Mouse (Mus musculus) adrenal gland, postnatal 4 days (tissue): ENCODE measurements around the gene Prkce. TPM values are rescaled to one million over a fixed set of nuclear protein-coding genes. Genes with fewer than 3 reads are reported as not detected.

Source experiments
- DNase-seq, 2 experiments: peaks; one replicate each; pipeline ENCODE4 v3.0.0; 2021 to 2022; ENCODE audit warnings: low spot score in 2 of 2, mixed read lengths in 2 of 2
- total RNA-seq, 2 experiments: library from RNA; stranded (reverse); gene quantifications; 2 replicates each; pipeline ENCODE4 v1.2.3; 2021

The Prkce gene
- total RNA-seq, 2 experiments from 2014 or later, result 25.2 to 27.4 TPM

DNA sequence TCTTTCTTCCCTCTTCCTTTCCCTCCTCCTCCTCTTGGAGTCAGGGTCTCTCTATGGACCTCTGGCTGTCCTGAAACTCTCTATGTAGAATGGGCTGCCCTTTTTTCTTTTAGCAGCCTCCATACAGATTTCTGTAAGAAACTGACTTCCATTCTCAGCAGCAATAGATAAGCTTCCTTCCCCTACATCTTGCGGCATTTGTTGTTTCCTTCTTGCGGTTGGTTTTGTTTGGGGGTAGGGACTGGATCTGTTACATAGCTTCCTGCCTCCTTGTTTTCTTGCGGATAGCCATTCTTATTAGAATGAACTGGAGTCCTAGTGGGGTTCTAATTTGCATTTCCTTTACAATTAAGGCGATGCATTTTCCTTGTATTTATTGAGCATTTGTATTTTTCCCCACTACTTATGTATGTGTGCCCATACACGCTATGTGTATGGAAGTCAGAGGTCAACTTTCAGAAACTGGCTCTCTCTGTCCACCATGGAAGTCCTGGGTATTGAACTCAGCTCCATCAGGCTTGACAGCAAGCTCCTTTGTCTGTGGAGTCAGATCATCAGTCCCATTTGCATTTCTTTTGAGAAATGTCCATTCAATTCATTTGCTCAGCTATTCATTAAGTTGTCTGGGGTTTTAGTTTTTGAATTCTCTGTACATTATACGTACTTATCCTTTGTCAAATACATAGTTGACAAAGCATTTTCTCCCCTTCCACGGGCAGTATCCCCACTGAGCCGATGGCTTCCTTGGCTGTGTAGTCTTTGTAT lies 500.4 kb downstream of the Prkce start:
- no peak for DNase-seq

DNA sequence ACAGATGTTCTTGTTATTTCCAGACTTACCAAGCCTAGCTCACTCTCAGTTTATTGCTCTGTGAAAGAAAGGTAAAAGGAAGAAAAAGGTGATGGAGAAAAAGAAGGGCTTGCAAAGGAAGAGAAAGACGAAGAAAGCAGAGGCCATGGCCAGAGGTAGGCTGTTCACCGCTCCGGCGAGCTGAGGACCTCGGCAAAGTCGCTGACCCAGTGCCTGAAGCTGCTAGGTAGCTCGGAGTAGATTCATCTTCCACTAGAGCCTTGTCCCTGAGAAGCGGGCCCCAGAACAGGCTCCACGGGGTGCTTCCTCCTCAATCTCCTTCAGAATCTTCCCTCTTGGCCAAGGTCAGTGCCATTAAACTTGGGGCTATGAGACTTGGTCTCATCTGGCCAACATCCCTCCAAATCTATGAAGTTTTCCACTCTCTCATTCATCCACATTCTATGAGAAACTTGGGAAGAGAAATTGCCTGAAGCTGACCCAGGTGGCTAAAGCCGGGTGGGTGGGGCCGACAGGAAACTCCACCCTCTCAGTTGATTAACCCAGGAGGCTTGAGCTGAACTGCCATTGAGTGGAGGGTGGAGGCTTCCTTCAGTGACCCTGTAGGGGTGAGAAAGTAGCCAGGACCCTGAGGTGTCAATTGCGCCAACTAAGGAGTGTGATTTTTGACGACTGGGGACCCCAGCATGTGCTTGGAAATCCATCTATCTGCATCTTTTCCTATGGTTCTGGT lies 502.2 kb downstream of the Prkce start:
- DNase-seq, result no peak

- no peak for DNase-seq
Measured at GRCm38 (mm10) chr17:86670731-86671130, 503.1 kb downstream of the Prkce start.

DNA sequence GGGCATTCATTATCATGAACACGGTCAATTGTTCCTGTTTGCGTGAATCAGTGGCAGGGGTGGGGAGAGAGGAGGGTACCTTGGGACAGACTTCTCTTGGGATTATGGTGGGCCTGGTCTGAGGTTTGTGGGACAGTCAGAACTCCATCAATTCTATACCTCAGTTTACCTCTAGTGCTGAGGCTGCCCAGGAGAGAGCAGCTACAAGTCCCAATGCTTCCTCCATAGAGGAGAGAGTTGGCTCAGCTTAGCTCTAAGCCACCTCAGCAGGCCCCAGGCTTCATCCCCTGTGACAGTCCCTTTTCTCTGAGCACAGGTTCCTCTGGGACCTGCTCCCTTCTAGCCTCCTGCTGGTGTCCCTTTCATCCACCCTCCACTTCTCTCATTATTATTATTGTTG lies 507.4 kb downstream of the Prkce start:
- DNase-seq, result no peak

GRCm38 (mm10) chr17:86676336-86676735 lies 508.8 kb downstream of the Prkce start:
- DNase-seq, result no peak

DNA sequence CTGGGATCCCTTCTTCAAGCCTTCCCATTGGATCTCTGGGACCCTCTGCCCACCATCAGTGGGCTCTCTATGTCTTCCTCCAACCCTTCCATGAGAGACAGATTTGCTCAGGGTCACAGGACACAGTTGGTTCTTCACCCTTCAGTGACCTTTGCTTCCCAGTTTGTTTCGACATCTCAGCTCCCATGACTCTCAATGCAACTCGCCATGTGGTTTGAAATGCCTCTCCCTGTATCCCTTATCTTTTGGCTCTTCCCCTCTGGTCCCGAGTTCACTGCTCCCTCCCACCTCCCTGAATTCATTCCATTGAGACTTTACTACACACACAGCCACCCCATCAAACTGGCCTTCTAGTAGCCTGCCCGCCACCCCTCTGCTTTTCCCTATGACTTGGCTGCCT lies 509.3 kb downstream of the Prkce start:
- DNase-seq, result no peak

DNA sequence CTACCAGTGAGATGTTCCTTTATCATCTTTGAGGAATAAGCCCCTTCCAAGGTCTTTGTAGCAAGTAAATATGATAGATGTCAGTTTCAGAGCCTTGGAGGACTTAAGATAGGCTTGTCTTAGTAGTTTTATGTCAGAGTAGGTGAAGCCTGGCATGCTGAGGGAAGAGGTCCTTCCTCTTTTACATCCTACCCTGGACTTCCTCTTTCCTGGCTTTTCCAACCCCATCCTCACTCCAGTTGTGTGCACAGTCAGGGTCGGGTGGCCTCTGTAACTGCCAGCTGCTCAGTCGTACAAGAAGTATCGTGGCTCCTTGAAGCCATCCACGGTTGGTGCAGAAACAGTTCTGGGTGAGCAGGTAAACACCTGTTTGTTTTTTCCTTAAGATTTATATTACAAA lies 517.7 kb downstream of the Prkce start:
- no peak for DNase-seq

DNA sequence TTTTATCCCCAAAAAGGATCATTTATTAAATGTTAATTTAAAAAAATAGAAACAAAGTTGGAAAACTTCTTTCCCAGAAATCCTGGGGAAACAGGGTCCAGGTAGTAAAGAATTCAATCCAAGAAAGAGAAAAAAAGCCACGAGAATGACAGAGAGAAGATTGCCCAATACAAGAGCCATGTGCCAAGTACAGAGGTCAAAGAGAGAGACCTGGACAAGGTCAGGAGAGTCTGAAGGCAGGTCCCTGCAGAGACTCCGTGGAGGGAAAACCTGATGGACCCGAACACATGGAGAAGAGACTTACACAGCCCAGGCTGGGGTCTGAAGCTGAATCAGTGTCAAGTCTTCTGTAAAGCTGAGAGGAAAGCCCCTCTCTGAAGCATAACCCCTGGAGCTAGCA lies 519.4 kb downstream of the Prkce start:
- DNase-seq, result no peak

DNA sequence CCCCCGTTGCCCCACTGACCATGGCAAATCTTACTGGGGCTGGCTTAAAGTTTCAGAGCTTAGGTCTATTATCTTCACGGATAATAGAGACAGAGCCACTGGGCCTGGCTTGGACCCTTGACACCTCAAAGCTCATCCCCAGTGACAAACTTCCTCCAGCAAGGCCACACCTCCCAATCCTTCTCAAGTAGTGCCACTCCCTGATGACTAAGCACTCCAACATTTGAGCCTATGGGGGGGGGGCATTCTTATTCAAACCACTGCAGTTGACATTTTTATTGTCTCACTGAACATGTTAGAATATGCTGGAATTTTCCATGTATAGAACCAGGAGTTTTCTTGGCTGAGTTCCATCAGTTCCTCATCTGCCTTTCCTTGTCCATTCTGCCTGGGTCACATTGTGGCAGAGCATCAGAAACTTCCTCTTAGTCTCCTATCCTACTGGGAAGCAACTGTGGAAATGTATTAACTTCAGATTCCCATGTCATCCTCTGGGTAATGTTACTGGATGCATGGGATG lies 523.3 kb downstream of the Prkce start:
- no peak for DNase-seq

DNA sequence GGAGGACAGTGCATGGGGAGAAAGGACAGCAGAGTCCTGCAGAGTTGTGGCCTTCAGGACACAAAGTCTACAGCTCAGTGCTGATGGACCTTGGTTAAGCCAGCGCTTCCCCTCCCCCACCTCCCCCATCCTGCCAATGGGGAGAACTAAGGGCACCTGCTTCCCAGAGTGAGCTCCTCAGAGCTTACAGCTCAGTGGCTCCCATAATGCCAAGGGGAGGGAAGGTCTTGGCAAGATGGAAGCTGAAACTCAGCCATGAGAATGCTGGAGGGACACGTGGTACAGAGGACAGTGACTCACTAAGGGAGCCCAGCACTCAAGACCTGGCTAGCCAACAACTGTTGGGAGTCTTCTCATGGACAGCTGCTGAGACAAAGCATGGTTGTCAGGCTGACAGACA lies 530.2 kb downstream of the Prkce start:
- no peak for DNase-seq

DNA sequence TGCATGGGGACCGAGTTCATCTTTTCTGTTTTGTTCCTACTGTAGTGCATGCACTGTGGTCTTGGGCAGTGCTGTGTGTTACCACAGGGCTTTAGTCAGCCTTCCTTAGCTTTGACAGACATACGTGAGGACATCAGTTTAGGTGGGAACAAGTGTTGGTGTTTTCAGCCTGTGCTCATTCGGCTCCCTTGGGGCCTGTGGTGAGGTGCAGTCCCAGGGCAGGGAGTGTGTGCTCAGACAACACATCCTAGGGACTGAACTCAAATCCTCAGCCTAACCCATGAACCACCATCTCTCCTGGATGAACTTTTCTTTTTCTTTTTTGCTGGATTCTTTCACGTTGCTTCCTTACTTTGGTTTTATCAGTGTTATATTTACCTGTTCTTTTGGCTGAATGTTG lies 535.8 kb downstream of the Prkce start:
- DNase-seq, result no peak

GRCm38 (mm10) chr17:86705236-86705635 lies 537.7 kb downstream of the Prkce start:
- DNase-seq, result no peak

DNA sequence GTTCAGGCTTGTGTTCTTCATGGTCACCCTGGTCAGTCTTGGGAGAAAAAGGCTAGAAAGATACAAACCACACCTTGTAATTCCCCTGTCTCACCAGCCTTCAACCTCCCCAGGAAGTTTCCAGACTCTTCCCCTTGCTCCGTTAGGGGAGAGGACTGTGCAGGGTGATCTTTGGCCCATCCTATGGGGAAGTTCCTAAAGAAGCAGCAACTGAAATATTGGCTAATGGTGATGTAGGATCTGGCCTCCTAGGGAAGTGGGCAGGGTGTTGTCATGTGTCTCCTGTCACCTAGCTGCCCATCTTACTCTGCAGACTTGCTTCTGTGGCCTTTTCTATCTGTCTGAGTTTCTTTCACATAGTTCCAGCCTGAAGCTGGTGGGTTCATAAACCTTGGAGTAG lies 538.9 kb downstream of the Prkce start:
- no peak for DNase-seq

Other genes starting within 250 kb of the Prkce start
- 10 to 100 TPM; 19.3 to 23.2 TPM for gene Srbd1, start 22.6 kb upstream of the Prkce start, total RNA-seq